Mouse (Mus musculus): ENCODE data around the gene Car3.
A peak's percentile ranks its signal among the peaks of the same experiment; 100 is the strongest.

- no peak for TF ChIP-seq CTCF (IDR thresholded peaks at IDR 0.05; ENCODE audit: low read depth)
- TF ChIP-seq EP300 (IDR thresholded peaks at IDR 0.05; ENCODE audit: low read depth), result peak; percentile 100
Observed at GRCm38 (mm10) chr3:14878749-14879223, 15.5 kb downstream of the Car3 start.

Data from liver, postnatal 0 days (tissue).